In the genomic region with DNA sequence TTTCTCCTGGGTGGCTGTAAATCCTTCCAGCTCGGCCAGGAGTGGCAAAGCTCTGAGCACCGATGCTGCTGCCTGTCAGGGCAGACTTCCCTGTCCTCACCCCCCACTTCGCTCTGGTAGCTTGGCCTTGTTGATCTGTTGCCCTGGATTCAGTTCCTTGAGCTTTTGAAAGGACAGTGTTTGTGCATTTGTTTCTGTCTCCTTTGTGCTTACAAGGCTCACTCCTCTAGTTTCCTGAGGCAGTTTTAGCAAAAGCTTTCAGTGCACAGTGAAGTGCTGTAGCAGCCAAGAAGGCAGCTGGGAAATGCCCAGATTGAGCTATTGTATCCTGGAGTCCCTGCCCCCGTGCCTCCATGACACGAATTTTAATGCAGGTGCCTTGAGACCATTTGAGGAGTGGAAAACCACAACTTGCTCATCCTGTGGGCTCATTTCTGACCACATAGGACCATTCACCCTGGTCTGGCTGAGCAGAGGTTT, we compare ENCODE assay signal across 8 mouse cellular contexts. TPM values are rescaled to one million over a fixed set of nuclear protein-coding genes. Genes with fewer than 3 reads are reported as not detected.
DNase-seq lines count a peak whose midpoint lies in the region; ATAC-seq lines count a peak whose summit lies in the region.

A gene (plus strand): TSS at position 430 of the 480 bp plus-strand sequence.

- no peak for ATAC-seq in embryonic facial prominence, embryonic 11.5 days (replicated peaks; ENCODE audit: insufficient number of reproducible peaks, low FRiP score, low TSS enrichment, low read depth)
- ATAC-seq in midbrain, embryonic 16.5 days, result peak; percentile 83

- 68% methylated on average over 5 of the region's 5 CpGs for WGBS in embryonic facial prominence, embryonic 11.5 days
- WGBS in midbrain, embryonic 16.5 days, result 17% methylated on average over 5 of the region's 5 CpGs

- H3K4me2 ChIP-seq in embryonic facial prominence, embryonic 11.5 days (ENCODE audit: low read depth, low read length), result no peak within 1 kb of the TSS
- peak within 1 kb of the TSS; percentile 33 for H3K4me2 ChIP-seq in midbrain, embryonic 16.5 days (ENCODE audit: low read length)

- no peaks in the 10 kb centered on the region for H3K4me1 ChIP-seq in embryonic facial prominence, embryonic 11.5 days (ENCODE audit: control insufficient read depth, insufficient read depth, low read length)
- H3K4me1 ChIP-seq in midbrain, embryonic 16.5 days (ENCODE audit: control insufficient read depth, insufficient read depth, low read length), result peaks cover 11% of the 10 kb centered on the region

- peak; percentile 43 to 45 for DNase-seq in frontal cortex, adult 2 months (ENCODE audit: extremely low spot score in 1 of 2, low spot score in 1 of 2)
- no peak for DNase-seq in frontal cortex, postnatal 25 days (ENCODE audit: low spot score in 2 of 2)
- DNase-seq in embryonic facial prominence, embryonic 11.5 days (ENCODE audit: low spot score), result peak; percentile 6
- DNase-seq in layer of hippocampus, adult 8-10 months (ENCODE audit: low spot score in 2 of 2), result peak; percentile 52 to 70
- no peak for DNase-seq in ovary, adult 18-20 months (ENCODE audit: low spot score)
- DNase-seq in ovary, postnatal 10 days (ENCODE audit: low spot score), result no peak
- DNase-seq in kidney, adult 8-10 months, result no peak

- H3K36me3 ChIP-seq in embryonic facial prominence, embryonic 11.5 days (replicated peaks; ENCODE audit: control insufficient read depth, insufficient read depth, low read depth, low read length), result no peaks in the 10 kb centered on the region
- H3K36me3 ChIP-seq in midbrain, embryonic 16.5 days (ENCODE audit: control insufficient read depth, insufficient read depth, low read length), result no peaks in the 10 kb centered on the region

- H3K27ac ChIP-seq in embryonic facial prominence, embryonic 11.5 days (replicated peaks; ENCODE audit: low read depth, low read length), result no peak within 1 kb of the TSS
- peak within 1 kb of the TSS; percentile 74 for H3K27ac ChIP-seq in midbrain, embryonic 16.5 days (ENCODE audit: low read length)

- H3K27me3 ChIP-seq in embryonic facial prominence, embryonic 11.5 days (ENCODE audit: control insufficient read depth, insufficient read depth, low read length), result no peaks in the 10 kb centered on the region
- no peaks in the 10 kb centered on the region for H3K27me3 ChIP-seq in midbrain, embryonic 16.5 days (ENCODE audit: control insufficient read depth, insufficient read depth, low read depth, low read length)

- H3K4me3 ChIP-seq in embryonic facial prominence, embryonic 11.5 days (ENCODE audit: low read depth, low read length), result no peak within 1 kb of the TSS
- H3K4me3 ChIP-seq in midbrain, embryonic 16.5 days (ENCODE audit: low read depth, low read length), result no peak within 1 kb of the TSS

- H3K9me3 ChIP-seq in embryonic facial prominence, embryonic 11.5 days (replicated peaks; ENCODE audit: control insufficient read depth, low read length), result no peaks in the 10 kb centered on the region
- H3K9me3 ChIP-seq in midbrain, embryonic 16.5 days (replicated peaks; ENCODE audit: control insufficient read depth, low read length, poor library complexity, severe bottlenecking), result no peaks in the 10 kb centered on the region

- H3K9ac ChIP-seq in embryonic facial prominence, embryonic 11.5 days (replicated peaks; ENCODE audit: low read length), result no peak within 1 kb of the TSS
- H3K9ac ChIP-seq in midbrain, embryonic 16.5 days (ENCODE audit: low read depth, low read length), result no peak within 1 kb of the TSS

RNA-seq across cellular contexts. Expression of the gene that starts here (rescaled TPM):
- polyA plus RNA-seq in frontal cortex, adult 2 months (2012; rRNA removed), result 123 and 130 TPM in 2 replicates
- 0.21 and 0.36 TPM in 2 replicates for polyA plus RNA-seq in embryonic facial prominence, embryonic 11.5 days (2014; fragmentation: Nextera tagmentation; extraction: Ambion mirVana)
- total RNA-seq in layer of hippocampus, adult 8-10 months (2022), result 10 to 100 TPM; 58.9 to 64.1 (median 61.9) TPM
- 9.6 and 19.9 TPM in 2 replicates for polyA plus RNA-seq in midbrain, embryonic 16.5 days (2015; fragmentation: Nextera tagmentation; extraction: Ambion mirVana)

Comparison
In these comparisons a context has a peak if more than half of its experiments do, and no peak if none do; other contexts are left out.
1. DNase-seq: peak in frontal cortex, adult 2 months (2 of 2) and layer of hippocampus, adult 8-10 months (2 of 2); none in frontal cortex, postnatal 25 days (0 of 2), ovary, adult 18-20 months (single experiment), ovary, postnatal 10 days (single experiment) and kidney, adult 8-10 months (0 of 2).
2. Peak in DNase-seq in embryonic facial prominence, embryonic 11.5 days; RNA of the gene not detected or under 1 TPM.